Mouse (Mus musculus) C2C12 (cell line): ENCODE data around the gene Cfap97d2. TPM values are rescaled to one million over a fixed set of nuclear protein-coding genes. Genes with fewer than 3 reads are reported as not detected.
A peak's percentile ranks its signal among the peaks of the same experiment; 100 is the strongest.

ENCODE experiments used
- H3K27me3 ChIP-seq: one replicate; pipeline ENCODE4 v1.6.1; 2011; ENCODE audit not compliant: control insufficient read depth, insufficient read depth, insufficient read length
- H3K36me3 ChIP-seq: one replicate; pipeline ENCODE4 v1.6.1; 2011; ENCODE audit not compliant: control insufficient read depth, insufficient read depth
- H3K4me3 ChIP-seq: one replicate; pipeline ENCODE4 v1.5.1; 2011; ENCODE audit warnings: mild to moderate bottlenecking, control low read depth; ENCODE audit not compliant: poor library complexity, insufficient read depth, severe bottlenecking
- H3K79me2 ChIP-seq: one replicate; pipeline ENCODE4 v1.6.1; 2011; ENCODE audit not compliant: control insufficient read depth, insufficient read depth
- H3K79me3 ChIP-seq: one replicate; pipeline ENCODE4 v1.6.1; 2011; ENCODE audit warnings: low read depth, control low read depth
- H3ac ChIP-seq: one replicate; pipeline ENCODE3; 2011; ENCODE audit warnings: low read depth; ENCODE audit not compliant: control insufficient read depth, insufficient read length
- CEBPB ChIP-seq: IDR thresholded peaks from one replicate; pipeline ENCODE4 v1.6.1; 2011; ENCODE audit warnings: low read depth, mild to moderate bottlenecking, control low read depth, moderate library complexity
- CTCF ChIP-seq: IDR thresholded peaks from one replicate; pipeline ENCODE4 v1.5.1; 2011; ENCODE audit not compliant: control insufficient read depth, insufficient read depth, insufficient read length
- FOSL1 ChIP-seq: IDR thresholded peaks from one replicate; pipeline ENCODE4 v1.8.0; 2011; ENCODE audit warnings: mild to moderate bottlenecking, low read length; ENCODE audit not compliant: poor library complexity, insufficient read depth, severe bottlenecking
- MAX ChIP-seq: IDR thresholded peaks from one replicate; pipeline ENCODE4 v1.6.1; 2011; ENCODE audit warnings: mild to moderate bottlenecking, control low read depth
- MYOD1 ChIP-seq: IDR thresholded peaks from one replicate; pipeline ENCODE4 v1.6.1; 2011; ENCODE audit warnings: low read depth; ENCODE audit not compliant: control insufficient read depth, insufficient read length
- MYOG ChIP-seq: IDR thresholded peaks from one replicate; pipeline ENCODE4 v1.6.1; 2011; ENCODE audit not compliant: control insufficient read depth, insufficient read length; ENCODE audit errors: extremely low read depth
- USF1 ChIP-seq: IDR thresholded peaks from one replicate; pipeline ENCODE4 v1.6.1; 2011; ENCODE audit warnings: low read depth, mild to moderate bottlenecking, control low read depth, moderate library complexity
- polyA plus RNA-seq: library from polyadenylated mRNA; unstranded; fragments of >200 nt; fragmentation: generic; extraction: Trizol; gene quantifications from one replicate; pipeline ENCODE4 v1.2.1, GENCODE M21; 2012; ENCODE audit warnings: missing spikeins

The Cfap97d2 gene
- polyA plus RNA-seq, 1 experiment = not detected

- TF ChIP-seq MAX = peak; percentile 68
- TF ChIP-seq CEBPB = no peak
- TF ChIP-seq MYOD1 = peak; percentile 37
- peak; percentile 50 for TF ChIP-seq FOSL1
- no peak for TF ChIP-seq USF1
- Histone ChIP-seq H3K79me2 (no peaks in the 10 kb centered on the region), H3K79me3 (no peaks in the 10 kb centered on the region), H3K36me3 (no peaks in the 10 kb centered on the region), H3K4me3 (no peak overlapping the region), H3ac (no peak overlapping the region), H3K27me3 (no peaks in the 10 kb centered on the region)
These were observed 1.4 kb upstream of the Cfap97d2 start for GRCm38 (mm10) chr8:13704301-13704700.

GRCm38 (mm10) chr8:13706918-13707317 is 1.2 kb downstream of the Cfap97d2 start:
- H3K79me3 ChIP-seq = no peaks in the 10 kb centered on the region
- H3K4me3 ChIP-seq = no peak overlapping the region
- TF ChIP-seq MYOD1 (no peak), FOSL1 (no peak), MYOG (no peak), USF1 (no peak), CEBPB (no peak), CTCF (no peak), MAX (no peak)
- H3K79me2 ChIP-seq = no peaks in the 10 kb centered on the region
- H3K27me3 ChIP-seq = no peaks in the 10 kb centered on the region
- no peak overlapping the region for H3ac ChIP-seq
- no peaks in the 10 kb centered on the region for H3K36me3 ChIP-seq

GRCm38 (mm10) chr8:13708514-13708913 is 2.8 kb downstream of the Cfap97d2 start:
- no peaks in the 10 kb centered on the region for H3K36me3 ChIP-seq
- H3K4me3 ChIP-seq = no peak overlapping the region
- H3ac ChIP-seq = no peak overlapping the region
- TF ChIP-seq FOSL1 (no peak), MYOD1 (no peak), USF1 (no peak), MAX (no peak), CTCF (no peak), CEBPB (no peak), MYOG (no peak)
- no peaks in the 10 kb centered on the region for H3K79me2 ChIP-seq
- H3K79me3 ChIP-seq = no peaks in the 10 kb centered on the region
- H3K27me3 ChIP-seq = no peaks in the 10 kb centered on the region

- TF ChIP-seq MYOG = no peak
- no peak for TF ChIP-seq MYOD1
- TF ChIP-seq CTCF = no peak
- H3K79me3 ChIP-seq = no peaks in the 10 kb centered on the region
These were observed 13.3 kb downstream of the Cfap97d2 start for GRCm38 (mm10) chr8:13718980-13719379.

GRCm38 (mm10) chr8:13725722-13726121 is 20.0 kb downstream of the Cfap97d2 start:
- no peaks in the 10 kb centered on the region for H3K79me2 ChIP-seq
- H3K79me3 ChIP-seq = no peaks in the 10 kb centered on the region
- H3K27me3 ChIP-seq = no peaks in the 10 kb centered on the region
- no peak overlapping the region for H3ac ChIP-seq
- H3K36me3 ChIP-seq = no peaks in the 10 kb centered on the region
- no peak for TF ChIP-seq MYOD1
- no peak overlapping the region for H3K4me3 ChIP-seq

More at GRCm38 (mm10) chr8:13718980-13719379, 13.3 kb downstream of the Cfap97d2 start:
- Histone ChIP-seq H3K36me3 (no peaks in the 10 kb centered on the region), H3K27me3 (no peaks in the 10 kb centered on the region), H3ac (no peak overlapping the region), H3K79me2 (no peaks in the 10 kb centered on the region), H3K4me3 (no peak overlapping the region)

- no peak overlapping the region for H3K4me3 ChIP-seq
- H3ac ChIP-seq = no peak overlapping the region
These were observed 21.9 kb downstream of the Cfap97d2 start for GRCm38 (mm10) chr8:13727469-13728094.

More at GRCm38 (mm10) chr8:13727469-13728094, 21.9 kb downstream of the Cfap97d2 start:
- H3K27me3 ChIP-seq = no peaks in the 10 kb centered on the region
- TF ChIP-seq MYOG = no peak
- TF ChIP-seq FOSL1 = no peak
- TF ChIP-seq CTCF = no peak
- TF ChIP-seq CEBPB = peak; percentile 91
- peak; percentile 89 for TF ChIP-seq MAX
- TF ChIP-seq USF1 = peak; percentile 44
- no peaks in the 10 kb centered on the region for H3K79me3 ChIP-seq
- H3K79me2 ChIP-seq = no peaks in the 10 kb centered on the region
- no peaks in the 10 kb centered on the region for H3K36me3 ChIP-seq
